Mouse (Mus musculus) stomach, postnatal 0 days (tissue): ENCODE measurements around the gene Zfp61. TPM values are rescaled to one million over a fixed set of nuclear protein-coding genes. Genes with fewer than 3 reads are reported as not detected.
"Not testable (repeated sequence)": the region's sequence is repeated elsewhere in the genome, so short reads cannot be mapped to it uniquely, and the experiment has no call there.

Experiments used
- ATAC-seq: fragments of 200-750 bp; cut with Nextera tagmentation; 2 replicates; pipeline ENCODE4 v1.8.0; 2017; ENCODE audit not compliant: low FRiP score, low TSS enrichment
- DNase-seq: peaks from one replicate; pipeline ENCODE4 v3.0.0-alpha.2; 2016; ENCODE audit warnings: low spot score
- H3K27ac ChIP-seq: fragments of 300-500 bp; sonication (generic); replicated peaks from 2 replicates; pipeline ENCODE4 v1.5.1; 2014; ENCODE audit warnings: mild to moderate bottlenecking, control low read depth
- H3K27me3 ChIP-seq: fragments of 300-500 bp; sonication (generic); 2 replicates; pipeline ENCODE4 v1.6.1; 2014; ENCODE audit warnings: low read length; ENCODE audit not compliant: control insufficient read depth, insufficient read depth
- H3K36me3 ChIP-seq: fragments of 300-500 bp; sonication (generic); 2 replicates; pipeline ENCODE4 v1.6.1; 2014; ENCODE audit warnings: low read length, mixed read lengths; ENCODE audit not compliant: control insufficient read depth, insufficient read depth
- H3K4me1 ChIP-seq: fragments of 300-500 bp; sonication (generic); replicated peaks from 2 replicates; pipeline ENCODE4 v1.6.1; 2014; ENCODE audit warnings: antibody characterized with exemption; ENCODE audit not compliant: control insufficient read depth, insufficient read depth
- H3K4me2 ChIP-seq: fragments of 300-500 bp; sonication (generic); replicated peaks from 2 replicates; pipeline ENCODE4 v1.6.1; 2014; ENCODE audit warnings: low read depth, mild to moderate bottlenecking, control low read depth, moderate library complexity
- H3K4me3 ChIP-seq: fragments of 300-500 bp; sonication (generic); 2 replicates; pipeline ENCODE4 v1.5.1; 2014; ENCODE audit warnings: low read depth, low read length, control low read depth
- H3K9ac ChIP-seq: fragments of 300-500 bp; sonication (generic); 2 replicates; pipeline ENCODE4 v1.6.1; 2014; ENCODE audit warnings: mild to moderate bottlenecking, low read length, control low read depth, mixed read lengths
- H3K9me3 ChIP-seq: fragments of 300-500 bp; sonication (generic); 2 replicates; pipeline ENCODE4 v1.6.1; 2016; ENCODE audit warnings: low read length; ENCODE audit not compliant: control insufficient read depth
- CTCF ChIP-seq: IDR thresholded peaks from 2 replicates; pipeline ENCODE4 v1.5.1; 2016; ENCODE audit warnings: antibody characterized with exemption, low read depth, mild to moderate bottlenecking, moderate library complexity
- EP300 ChIP-seq: optimal IDR thresholded peaks from 2 replicates; pipeline ENCODE3; 2016; ENCODE audit warnings: antibody characterized with exemption
- WGBS: fragments of 180-500 bp; shearing (Covaris S2); extraction: QIAGEN DNeasy Blood & Tissue Kit; methylation state at CpG from one replicate; pipeline ENCODE4 v1.1.7; 2014; 5-methylcytosine and 5-hydroxymethylcytosine counted together
- polyA plus RNA-seq: library from polyadenylated mRNA; unstranded; fragments of >200 nt; fragmentation: Nextera tagmentation; extraction: Ambion mirVana; gene quantifications from 2 replicates; pipeline ENCODE4 v1.2.1, GENCODE M21; 2015

Gene Zfp61
- polyA plus RNA-seq, 1 experiment from 2014 or later, result 13.8 TPM

DNA sequence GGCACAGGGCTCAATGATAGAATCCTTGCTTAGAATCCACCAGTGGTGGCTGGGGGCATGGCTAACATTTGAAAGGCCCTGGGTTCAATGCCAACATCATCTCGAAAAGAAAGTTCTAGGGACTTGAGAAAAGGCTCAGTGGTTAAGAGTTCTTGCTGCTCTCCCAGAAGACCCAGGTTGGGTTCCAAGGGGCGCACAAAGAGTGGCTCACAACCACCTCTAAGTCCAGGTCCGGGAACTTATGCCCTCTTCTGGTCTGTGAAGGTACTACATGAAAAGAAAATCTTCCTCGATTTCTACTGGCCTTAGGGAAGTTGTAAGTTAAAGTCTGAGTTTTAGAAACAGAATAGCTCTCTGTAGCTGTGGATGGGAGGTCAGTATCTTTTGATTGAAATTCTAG lies 14.9 kb downstream of the Zfp61 start:
- no peak overlapping the region for H3K4me2 ChIP-seq
- TF ChIP-seq CTCF, result peak; percentile 48
- TF ChIP-seq EP300, result no peak
- DNase-seq (peak; percentile 8), ATAC-seq (no peak)
- no peak overlapping the region for H3K9ac ChIP-seq
- no peak overlapping the region for H3K27ac ChIP-seq
- peaks cover 5% of the 10 kb centered on the region for H3K36me3 ChIP-seq
- no peaks in the 10 kb centered on the region for H3K4me1 ChIP-seq
- H3K9me3 ChIP-seq, result no peaks in the 10 kb centered on the region
- no peaks in the 10 kb centered on the region for H3K27me3 ChIP-seq
- no peak overlapping the region for H3K4me3 ChIP-seq
- WGBS, result 51% methylated on average over 4 of the region's 4 CpGs

DNA sequence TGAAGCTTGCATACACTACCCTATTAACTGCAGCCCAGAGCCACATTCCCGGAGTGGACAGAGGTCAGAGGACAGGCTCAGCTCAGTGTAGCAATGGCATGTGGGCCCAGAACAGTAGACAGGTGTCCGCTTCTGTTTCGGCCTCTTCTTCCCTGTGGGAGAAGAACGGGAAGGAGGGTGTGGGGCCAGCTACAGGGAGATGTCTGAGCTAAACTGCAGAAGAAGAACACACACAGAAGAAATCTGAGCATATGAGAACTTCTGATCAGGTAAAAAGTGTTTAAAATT lies 20.2 kb downstream of the Zfp61 start:
- no peak overlapping the region for H3K4me3 ChIP-seq
- H3K4me1 ChIP-seq, result no peaks in the 10 kb centered on the region
- no peak overlapping the region for H3K27ac ChIP-seq
- no peak for ATAC-seq
- no peaks in the 10 kb centered on the region for H3K36me3 ChIP-seq
- H3K9me3 ChIP-seq, result no peaks in the 10 kb centered on the region
- no peak for TF ChIP-seq CTCF
- no peak for TF ChIP-seq EP300
- WGBS, result 43% methylated on average over 4 of the region's 4 CpGs
- no peaks in the 10 kb centered on the region for H3K27me3 ChIP-seq
- no peak overlapping the region for H3K9ac ChIP-seq
- no peak overlapping the region for H3K4me2 ChIP-seq
- no peak for DNase-seq

DNA sequence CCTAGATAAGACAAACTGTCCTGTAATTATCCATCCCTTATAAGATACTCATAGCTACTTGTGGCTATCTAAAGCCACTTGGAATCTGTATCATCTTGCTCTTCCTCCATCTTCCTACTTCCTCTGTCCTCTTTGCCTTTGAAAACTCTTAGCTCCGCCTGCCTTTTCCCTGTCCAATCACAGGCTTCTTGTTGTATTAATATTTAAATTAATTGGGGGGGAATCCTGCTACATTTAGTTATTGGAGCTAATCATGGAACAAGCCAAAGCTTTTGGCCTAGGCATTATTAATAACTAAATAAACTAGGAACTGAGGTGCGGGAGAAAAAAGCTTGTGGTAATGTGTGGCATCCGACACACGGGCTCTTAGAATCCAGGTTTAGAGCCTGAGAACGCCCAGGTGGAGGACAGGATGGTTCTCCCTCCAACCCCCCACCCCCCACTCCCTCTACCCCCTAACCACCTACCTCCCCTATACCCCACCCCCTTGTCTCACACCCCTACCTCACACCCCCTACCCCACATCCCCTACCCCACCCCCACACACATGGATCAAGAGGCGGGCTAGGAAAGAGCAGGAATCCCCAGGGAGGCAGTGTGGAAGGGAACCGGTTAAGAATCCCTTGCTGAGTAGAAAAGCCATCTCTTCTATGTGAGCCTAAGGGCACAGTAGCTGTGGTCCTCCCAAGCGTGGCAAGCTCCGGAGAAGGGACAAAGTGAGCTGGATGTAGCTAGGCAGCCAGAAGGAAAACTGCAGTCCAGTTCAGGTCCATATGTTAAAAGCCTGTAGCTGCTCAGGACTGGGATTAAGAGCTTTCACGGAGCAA lies 20.8 kb downstream of the Zfp61 start:
- H3K4me2 ChIP-seq, result no peak overlapping the region
- ATAC-seq (no peak), DNase-seq (no peak)
- H3K4me3 ChIP-seq, result no peak overlapping the region
- H3K9ac ChIP-seq, result no peak overlapping the region
- H3K27ac ChIP-seq, result no peak overlapping the region
- H3K27me3 ChIP-seq, result no peaks in the 10 kb centered on the region
- no peaks in the 10 kb centered on the region for H3K36me3 ChIP-seq
- TF ChIP-seq EP300 (no peak), CTCF (no peak)
- 61% methylated on average over 10 of the region's 10 CpGs for WGBS
- no peaks in the 10 kb centered on the region for H3K9me3 ChIP-seq
- no peaks in the 10 kb centered on the region for H3K4me1 ChIP-seq

DNA sequence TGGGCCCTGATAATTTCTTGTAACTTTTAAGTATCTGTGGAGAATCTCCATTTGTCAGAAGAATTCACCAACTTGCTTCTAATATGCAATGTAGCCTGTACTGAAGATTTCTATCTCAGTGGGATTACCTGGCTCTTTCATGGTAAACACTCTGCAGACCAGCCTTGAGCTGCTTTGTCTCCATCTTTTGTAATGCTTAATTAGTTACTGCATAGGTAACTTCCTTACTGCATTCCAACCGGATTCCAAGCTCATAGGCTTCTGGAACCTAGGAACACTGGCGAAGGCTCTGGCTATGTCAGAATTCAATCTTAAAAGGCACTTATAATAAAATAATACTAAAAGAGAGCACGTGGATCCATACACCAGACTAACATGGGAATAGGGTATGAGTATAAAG lies 22.3 kb downstream of the Zfp61 start:
- H3K36me3 ChIP-seq, result peaks cover 11% of the 10 kb centered on the region
- H3K4me3 ChIP-seq, ATAC-seq, DNase-seq, H3K9ac ChIP-seq, H3K4me1 ChIP-seq, H3K27me3 ChIP-seq, H3K27ac ChIP-seq, H3K4me2 ChIP-seq, H3K9me3 ChIP-seq: not testable (repeated sequence)
- 86% methylated on average over 3 of the region's 3 CpGs for WGBS

- DNase-seq (no peak), ATAC-seq (no peak)
- Histone ChIP-seq H3K27me3 (no peaks in the 10 kb centered on the region), H3K4me3 (no peak overlapping the region), H3K9ac (no peak overlapping the region), H3K27ac (no peak overlapping the region), H3K4me1 (0 out of 2 replicates have a peak, but pooled peaks cover 3% of the 10 kb centered on the region), H3K4me2 (no peak overlapping the region), H3K36me3 (peaks cover 14% of the 10 kb centered on the region), H3K9me3 (no peaks in the 10 kb centered on the region)
- TF ChIP-seq CTCF (no peak), EP300 (no peak)
- WGBS, result 97% methylated on average over 4 of the region's 4 CpGs
These were observed 26.6 kb downstream of the Zfp61 start for GRCm38 (mm10) chr7:24274456-24274855.

GRCm38 (mm10) chr7:24271191-24271590 lies 29.8 kb downstream of the Zfp61 start:
- Histone ChIP-seq H3K9me3 (no peaks in the 10 kb centered on the region), H3K27me3 (no peaks in the 10 kb centered on the region), H3K27ac (no peak overlapping the region), H3K36me3 (peaks cover 14% of the 10 kb centered on the region), H3K4me3 (no peak overlapping the region), H3K9ac (no peak overlapping the region), H3K4me1 (0 out of 2 replicates have a peak, but pooled peaks cover 3% of the 10 kb centered on the region), H3K4me2 (no peak overlapping the region)
- ATAC-seq, result no peak
- 87% methylated on average over 6 of the region's 6 CpGs for WGBS
- no peak for TF ChIP-seq CTCF
- no peak for TF ChIP-seq EP300
- DNase-seq, result no peak
